Mouse (Mus musculus): ENCODE measurements around the gene Zbtb7a. TPM values are rescaled to one million over a fixed set of nuclear protein-coding genes. Genes with fewer than 3 reads are reported as not detected.
A peak's percentile ranks its signal among the peaks of the same experiment; 100 is the strongest.
"Not testable (repeated sequence)": the region's sequence is repeated elsewhere in the genome, so short reads cannot be mapped to it uniquely, and the experiment has no call there.

The Zbtb7a gene
- polyA plus RNA-seq, 1 experiment from 2014 or later = 10.8 TPM

DNA sequence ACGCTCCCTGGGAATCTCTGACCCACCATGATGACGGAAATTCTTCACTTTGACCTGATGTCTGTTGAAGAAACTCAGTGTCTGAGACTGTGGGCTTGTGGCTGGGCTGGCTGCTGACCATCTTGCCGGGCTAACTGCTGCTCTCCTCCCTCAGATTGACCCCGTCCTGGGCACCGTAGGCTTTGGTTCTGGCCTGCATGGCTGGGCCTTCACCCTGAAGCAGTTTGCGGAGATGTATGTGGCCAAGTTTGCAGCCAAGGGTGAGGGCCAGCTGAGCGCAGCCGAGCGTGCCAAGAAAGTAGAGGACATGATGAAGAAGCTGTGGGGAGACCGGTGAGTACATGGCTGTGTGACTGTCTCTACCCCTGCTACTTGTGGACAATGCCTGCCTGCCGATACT, 43.9 kb downstream of the Zbtb7a start:
- H3K4me1 ChIP-seq (ENCODE audit: control insufficient read depth, insufficient read depth, low read length) = peaks cover 30% of the 10 kb centered on the region
- peaks cover 47% of the 10 kb centered on the region for H3K36me3 ChIP-seq (ENCODE audit: control insufficient read depth, insufficient read depth, low read length)
- no peak overlapping the region; the same call in 1 of the 2 replicates for H3K9ac ChIP-seq (ENCODE audit: low read depth, low read length)
- no peak for ATAC-seq (replicated peaks; ENCODE audit: insufficient number of reproducible peaks, low FRiP score, low TSS enrichment)
- no peak overlapping the region for H3K4me2 ChIP-seq
- H3K27ac ChIP-seq (ENCODE audit: low read depth, low read length) = no peak overlapping the region
- H3K9me3 ChIP-seq (replicated peaks; ENCODE audit: control insufficient read depth, low read length) = no peaks in the 10 kb centered on the region
- 90% methylated on average over 11 of the region's 11 CpGs for WGBS (ENCODE audit: insufficient replicate concordance)
- H3K4me3 ChIP-seq (ENCODE audit: low read depth, low read length) = no peak overlapping the region
- H3K27me3 ChIP-seq (ENCODE audit: control insufficient read depth, insufficient read depth, low read length) = no peaks in the 10 kb centered on the region

DNA sequence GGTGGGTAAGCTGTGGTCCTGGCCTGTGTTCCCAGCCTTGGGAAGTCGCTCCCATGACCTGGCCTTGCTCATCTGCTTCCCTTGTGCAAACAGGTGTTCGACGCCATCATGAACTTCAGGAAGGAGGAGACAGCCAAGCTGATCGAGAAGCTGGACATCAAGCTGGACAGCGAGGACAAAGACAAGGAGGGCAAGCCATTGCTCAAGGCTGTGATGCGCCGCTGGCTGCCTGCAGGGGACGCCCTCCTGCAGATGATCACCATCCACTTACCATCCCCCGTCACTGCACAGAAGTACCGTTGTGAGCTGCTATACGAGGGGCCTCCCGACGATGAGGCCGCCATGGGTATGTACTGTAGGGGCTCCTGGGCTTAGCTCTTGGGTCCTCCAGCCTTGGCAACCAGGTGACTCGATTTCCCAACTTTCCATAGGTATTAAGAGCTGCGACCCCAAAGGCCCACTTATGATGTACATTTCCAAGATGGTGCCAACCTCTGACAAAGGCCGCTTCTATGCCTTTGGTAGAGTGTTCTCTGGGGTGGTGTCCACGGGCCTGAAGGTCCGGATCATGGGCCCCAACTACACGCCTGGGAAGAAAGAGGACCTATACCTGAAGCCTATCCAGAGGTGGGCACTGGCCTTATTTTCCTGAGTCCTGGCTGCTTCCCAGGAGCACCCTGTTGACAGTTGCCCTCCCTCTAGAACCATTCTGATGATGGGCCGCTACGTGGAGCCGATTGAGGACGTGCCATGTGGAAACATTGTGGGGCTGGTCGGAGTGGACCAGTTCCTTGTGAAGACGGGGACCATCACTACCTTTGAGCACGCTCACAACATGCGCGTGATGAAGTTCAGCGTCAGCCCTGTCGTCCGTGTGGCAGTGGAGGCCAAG, 44.7 kb downstream of the Zbtb7a start:
- Histone ChIP-seq H3K9me3 (replicated peaks; ENCODE audit: control insufficient read depth, low read length) (no peaks in the 10 kb centered on the region), H3K27ac (ENCODE audit: low read depth, low read length) (peak overlapping the region; percentile 7; the same call in 1 of the 2 replicates), H3K4me1 (ENCODE audit: control insufficient read depth, insufficient read depth, low read length) (peaks cover 31% of the 10 kb centered on the region), H3K36me3 (ENCODE audit: control insufficient read depth, insufficient read depth, low read length) (peaks cover 47% of the 10 kb centered on the region), H3K4me2 (no peak overlapping the region), H3K4me3 (ENCODE audit: low read depth, low read length) (no peak overlapping the region), H3K9ac (ENCODE audit: low read depth, low read length) (0 out of 2 replicates have a peak overlapping the region, but pooled peaks have one; percentile 5), H3K27me3 (ENCODE audit: control insufficient read depth, insufficient read depth, low read length) (no peaks in the 10 kb centered on the region)
- no peak for ATAC-seq (replicated peaks; ENCODE audit: insufficient number of reproducible peaks, low FRiP score, low TSS enrichment)
- WGBS (ENCODE audit: insufficient replicate concordance) = 91% methylated on average over 32 of the region's 32 CpGs

DNA sequence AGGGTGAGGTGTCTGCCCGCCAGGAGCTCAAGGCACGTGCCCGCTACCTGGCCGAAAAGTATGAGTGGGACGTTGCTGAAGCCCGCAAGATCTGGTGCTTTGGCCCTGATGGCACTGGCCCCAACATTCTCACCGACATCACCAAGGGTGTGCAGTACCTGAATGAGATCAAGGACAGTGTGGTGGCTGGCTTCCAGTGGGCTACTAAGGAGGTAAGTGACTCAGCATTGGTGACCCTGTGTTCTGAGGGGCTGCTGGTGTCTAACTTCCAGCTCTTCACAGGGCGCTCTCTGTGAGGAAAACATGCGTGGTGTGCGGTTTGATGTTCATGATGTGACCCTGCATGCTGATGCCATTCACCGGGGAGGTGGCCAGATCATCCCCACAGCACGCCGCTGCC, 45.9 kb downstream of the Zbtb7a start:
- peaks cover 33% of the 10 kb centered on the region for H3K4me1 ChIP-seq (ENCODE audit: control insufficient read depth, insufficient read depth, low read length)
- H3K4me3 ChIP-seq (ENCODE audit: low read depth, low read length) = no peak overlapping the region
- peaks cover 47% of the 10 kb centered on the region for H3K36me3 ChIP-seq (ENCODE audit: control insufficient read depth, insufficient read depth, low read length)
- no peak overlapping the region for H3K4me2 ChIP-seq
- no peak overlapping the region for H3K9ac ChIP-seq (ENCODE audit: low read depth, low read length)
- H3K9me3 ChIP-seq (replicated peaks; ENCODE audit: control insufficient read depth, low read length) = no peaks in the 10 kb centered on the region
- WGBS (ENCODE audit: insufficient replicate concordance) = 94% methylated on average over 13 of the region's 13 CpGs
- H3K27ac ChIP-seq (ENCODE audit: low read depth, low read length) = no peak overlapping the region
- ATAC-seq (replicated peaks; ENCODE audit: insufficient number of reproducible peaks, low FRiP score, low TSS enrichment) = no peak
- no peaks in the 10 kb centered on the region for H3K27me3 ChIP-seq (ENCODE audit: control insufficient read depth, insufficient read depth, low read length)

DNA sequence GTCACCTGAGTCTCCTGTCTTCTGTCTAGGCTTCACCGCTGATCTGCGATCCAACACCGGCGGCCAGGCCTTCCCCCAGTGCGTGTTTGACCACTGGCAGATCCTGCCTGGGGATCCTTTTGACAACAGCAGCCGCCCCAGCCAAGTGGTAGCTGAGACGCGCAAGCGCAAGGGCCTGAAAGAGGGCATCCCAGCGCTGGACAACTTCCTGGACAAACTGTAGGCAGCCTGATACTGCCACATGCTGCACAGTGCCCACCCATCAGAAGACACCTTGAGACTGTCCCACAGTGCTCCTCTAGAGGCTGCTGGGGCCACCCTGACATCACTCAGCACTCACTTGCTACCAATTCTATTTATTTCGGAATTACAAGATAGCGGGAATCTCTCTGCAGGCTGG, 46.8 kb downstream of the Zbtb7a start:
- H3K36me3 ChIP-seq (ENCODE audit: control insufficient read depth, insufficient read depth, low read length) = peaks cover 50% of the 10 kb centered on the region
- not testable (repeated sequence) for H3K9me3 ChIP-seq (replicated peaks; ENCODE audit: control insufficient read depth, low read length); H3K4me3 ChIP-seq (ENCODE audit: low read depth, low read length); ATAC-seq (replicated peaks; ENCODE audit: insufficient number of reproducible peaks, low FRiP score, low TSS enrichment); H3K4me2 ChIP-seq; H3K27me3 ChIP-seq (ENCODE audit: control insufficient read depth, insufficient read depth, low read length); H3K9ac ChIP-seq (ENCODE audit: low read depth, low read length)
- H3K27ac ChIP-seq (ENCODE audit: low read depth, low read length) = peak overlapping the region; percentile 62
- peaks cover 33% of the 10 kb centered on the region for H3K4me1 ChIP-seq (ENCODE audit: control insufficient read depth, insufficient read depth, low read length)
- 75% methylated on average over 12 of the region's 12 CpGs for WGBS (ENCODE audit: insufficient replicate concordance)

DNA sequence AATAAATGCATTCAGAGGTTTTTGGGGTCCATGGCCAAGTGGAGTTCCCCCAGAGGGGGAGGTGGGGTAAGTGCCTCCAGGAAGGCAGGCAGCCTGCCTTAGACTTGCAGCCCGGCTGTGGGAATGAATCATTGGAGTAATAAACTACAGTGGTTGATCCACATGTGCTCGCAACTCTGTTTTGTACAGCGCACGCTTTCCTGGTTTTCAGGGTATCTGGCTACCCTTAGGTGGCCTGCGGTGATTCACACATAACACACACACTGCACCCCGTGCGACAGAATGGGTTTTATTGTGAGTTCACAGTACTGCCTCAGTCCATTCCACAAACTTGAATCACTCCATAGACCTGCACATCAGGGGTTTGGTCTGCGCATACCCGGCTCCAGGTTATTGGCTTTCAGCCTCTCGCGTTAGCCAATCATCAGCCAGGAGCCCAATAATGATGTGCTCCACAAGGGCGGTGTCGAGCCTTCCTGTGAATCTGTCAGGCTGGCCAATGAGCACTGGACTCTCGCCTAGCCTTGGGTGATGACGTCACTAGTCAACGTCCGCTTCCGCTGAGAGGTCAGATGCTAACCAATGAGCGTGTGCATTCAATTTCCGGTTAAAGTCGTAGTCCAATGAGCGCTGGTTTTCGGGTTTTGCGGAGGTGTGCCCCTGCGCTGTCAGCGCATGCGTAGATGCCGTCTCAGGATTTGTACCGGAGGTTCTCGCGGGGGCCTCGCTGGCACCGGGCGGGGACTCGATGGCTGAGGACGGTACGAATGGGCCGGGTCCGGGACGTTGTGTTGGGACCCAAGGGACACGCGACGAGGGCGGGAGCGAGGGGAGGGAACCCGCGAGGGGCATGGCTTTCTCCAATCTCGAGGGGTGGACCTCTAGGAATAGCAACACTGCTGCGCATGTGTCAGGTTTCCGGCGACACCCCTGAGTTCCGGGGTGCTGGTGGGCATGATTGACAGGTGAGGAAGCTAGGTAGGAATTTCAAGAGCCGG, 47.6 kb downstream of the Zbtb7a start, which contains the start of gene Dapk3:
Dapk3 (plus strand) TSS at position 670 of the 998 bp plus-strand sequence.
- 5% methylated on average over 53 of the region's 53 CpGs for WGBS (ENCODE audit: insufficient replicate concordance)
- H3K36me3 ChIP-seq (ENCODE audit: control insufficient read depth, insufficient read depth, low read length) = peaks cover 52% of the 10 kb centered on the region
- H3K27ac ChIP-seq (ENCODE audit: low read depth, low read length) = peak within 1 kb of the TSS; percentile 91
- H3K4me2 ChIP-seq = peak within 1 kb of the TSS; percentile 68
- H3K9ac ChIP-seq (ENCODE audit: low read depth, low read length) = peak within 1 kb of the TSS; percentile 79
- H3K9me3 ChIP-seq (replicated peaks; ENCODE audit: control insufficient read depth, low read length) = no peaks in the 10 kb centered on the region
- H3K4me1 ChIP-seq (ENCODE audit: control insufficient read depth, insufficient read depth, low read length) = peaks cover 30% of the 10 kb centered on the region
- peak within 1 kb of the TSS; percentile 62 for H3K4me3 ChIP-seq (ENCODE audit: low read depth, low read length)
- no peaks in the 10 kb centered on the region for H3K27me3 ChIP-seq (ENCODE audit: control insufficient read depth, insufficient read depth, low read length)
- peak; percentile 85 for ATAC-seq (replicated peaks; ENCODE audit: insufficient number of reproducible peaks, low FRiP score, low TSS enrichment)

DNA sequence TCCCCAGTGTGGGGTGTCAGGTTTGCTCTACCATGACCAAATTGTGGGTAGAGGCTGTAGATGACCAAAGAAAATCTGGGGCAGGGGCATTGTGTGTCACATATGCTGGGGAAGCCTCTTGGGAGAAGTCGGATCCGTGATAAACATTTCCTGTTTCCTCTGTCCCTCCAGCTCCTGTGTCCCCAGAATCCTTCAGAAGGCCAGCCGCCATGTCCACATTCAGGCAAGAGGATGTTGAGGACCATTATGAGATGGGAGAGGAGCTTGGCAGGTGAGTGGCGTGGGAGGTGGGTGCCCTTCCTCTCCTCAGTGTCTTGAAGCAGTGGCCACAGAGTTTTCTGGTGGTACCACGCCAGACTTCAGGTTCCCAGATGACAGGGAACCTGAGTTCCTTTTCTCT, 48.8 kb downstream of the Zbtb7a start, which contains the start of gene 4930442H23Rik:
4930442H23Rik (minus strand) TSS at position 45 of the 400 bp plus-strand sequence.
- Histone ChIP-seq H3K4me2 (peak within 1 kb of the TSS; percentile 68), H3K36me3 (ENCODE audit: control insufficient read depth, insufficient read depth, low read length) (peaks cover 45% of the 10 kb centered on the region), H3K27me3 (ENCODE audit: control insufficient read depth, insufficient read depth, low read length) (no peaks in the 10 kb centered on the region), H3K27ac (ENCODE audit: low read depth, low read length) (peak within 1 kb of the TSS; percentile 91), H3K4me3 (ENCODE audit: low read depth, low read length) (peak within 1 kb of the TSS; percentile 62), H3K9ac (ENCODE audit: low read depth, low read length) (peak within 1 kb of the TSS; percentile 79), H3K9me3 (replicated peaks; ENCODE audit: control insufficient read depth, low read length) (no peaks in the 10 kb centered on the region), H3K4me1 (ENCODE audit: control insufficient read depth, insufficient read depth, low read length) (peaks cover 24% of the 10 kb centered on the region)
- ATAC-seq (replicated peaks; ENCODE audit: insufficient number of reproducible peaks, low FRiP score, low TSS enrichment) = no peak
- 79% methylated on average over 5 of the region's 5 CpGs for WGBS (ENCODE audit: insufficient replicate concordance)

DNA sequence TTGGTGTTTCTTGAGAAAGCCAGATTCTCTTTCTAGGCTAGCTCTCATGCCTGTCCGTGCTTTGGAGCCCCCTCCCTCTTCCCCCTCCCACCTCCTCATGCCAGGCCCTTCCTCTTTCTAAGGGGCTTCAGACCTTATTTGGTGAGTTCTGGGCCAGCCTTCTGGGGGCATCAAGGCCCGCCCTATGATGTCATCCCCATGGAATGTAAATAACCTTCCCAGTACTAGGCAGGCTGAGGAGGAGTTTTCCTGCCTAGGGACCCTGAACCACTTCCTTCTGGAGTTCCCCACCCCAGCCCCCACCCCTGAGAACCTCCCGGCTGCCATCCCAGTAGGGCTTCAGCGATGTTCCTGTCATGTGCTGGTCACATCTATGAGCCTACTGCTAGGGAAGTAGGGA, 49.7 kb downstream of the Zbtb7a start:
- peak overlapping the region; percentile 68 for H3K4me2 ChIP-seq
- H3K9ac ChIP-seq (ENCODE audit: low read depth, low read length) = peak overlapping the region; percentile 52
- 0 out of 2 replicates have a peak, but pooled peaks have one; percentile 15 for ATAC-seq (replicated peaks; ENCODE audit: insufficient number of reproducible peaks, low FRiP score, low TSS enrichment)
- no peaks in the 10 kb centered on the region for H3K9me3 ChIP-seq (replicated peaks; ENCODE audit: control insufficient read depth, low read length)
- peaks cover 24% of the 10 kb centered on the region for H3K4me1 ChIP-seq (ENCODE audit: control insufficient read depth, insufficient read depth, low read length)
- peaks cover 37% of the 10 kb centered on the region for H3K36me3 ChIP-seq (ENCODE audit: control insufficient read depth, insufficient read depth, low read length)
- 18% methylated on average over 4 of the region's 4 CpGs for WGBS (ENCODE audit: insufficient replicate concordance)
- H3K27me3 ChIP-seq (ENCODE audit: control insufficient read depth, insufficient read depth, low read length) = no peaks in the 10 kb centered on the region
- H3K4me3 ChIP-seq (ENCODE audit: low read depth, low read length) = no peak overlapping the region
- H3K27ac ChIP-seq (ENCODE audit: low read depth, low read length) = peak overlapping the region; percentile 91

DNA sequence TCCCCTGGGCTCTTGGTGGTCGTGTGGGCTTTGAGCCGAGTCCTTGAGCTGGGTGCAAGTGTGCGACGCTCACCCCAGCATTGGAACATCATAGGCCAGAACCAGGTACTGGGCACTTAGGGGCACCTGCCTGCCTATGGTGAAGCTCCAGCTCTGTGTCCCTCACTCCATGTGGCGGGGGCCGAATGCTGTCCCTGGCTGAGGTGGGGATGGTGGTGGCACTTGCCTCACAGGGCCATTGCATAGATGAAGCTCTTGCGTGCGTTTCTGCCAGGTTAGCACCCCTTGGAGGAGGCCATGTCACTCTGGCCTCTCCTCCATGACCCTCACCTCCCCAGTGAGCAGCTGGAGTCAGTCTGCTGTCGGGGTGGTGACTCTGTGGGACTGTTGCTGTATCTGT, 52.1 kb downstream of the Zbtb7a start:
- 93% methylated on average over 9 of the region's 9 CpGs for WGBS (ENCODE audit: insufficient replicate concordance)
- H3K9ac ChIP-seq (ENCODE audit: low read depth, low read length) = no peak overlapping the region
- no peak overlapping the region for H3K4me3 ChIP-seq (ENCODE audit: low read depth, low read length)
- no peaks in the 10 kb centered on the region for H3K9me3 ChIP-seq (replicated peaks; ENCODE audit: control insufficient read depth, low read length)
- no peak overlapping the region for H3K4me2 ChIP-seq
- H3K4me1 ChIP-seq (ENCODE audit: control insufficient read depth, insufficient read depth, low read length) = peaks cover 32% of the 10 kb centered on the region
- peaks cover 20% of the 10 kb centered on the region for H3K36me3 ChIP-seq (ENCODE audit: control insufficient read depth, insufficient read depth, low read length)
- ATAC-seq (replicated peaks; ENCODE audit: insufficient number of reproducible peaks, low FRiP score, low TSS enrichment) = no peak
- H3K27ac ChIP-seq (ENCODE audit: low read depth, low read length) = no peak overlapping the region
- no peaks in the 10 kb centered on the region for H3K27me3 ChIP-seq (ENCODE audit: control insufficient read depth, insufficient read depth, low read length)

Data from heart, embryonic 11.5 days (tissue).